Mouse (Mus musculus) brain, adult 10 weeks (tissue): Measurements from ENCODE around the gene Gbx1. TPM values are rescaled to one million over a fixed set of nuclear protein-coding genes. Genes with fewer than 3 reads are reported as not detected.

Source experiments
- polyA plus RNA-seq: library from polyadenylated mRNA; stranded (reverse); fragments of 350-450 nt; fragmentation: Illumina TruSeq; extraction: RNeasy Lipid Tissue Mini Kit (QIAGEN cat#74804); gene quantifications from one replicate; pipeline ENCODE4 v1.2.3, GENCODE M21; 2015; ENCODE audit warnings: low read depth, low replicate concordance

Gbx1 gene
- polyA plus RNA-seq: 0.33 TPM

DNA sequence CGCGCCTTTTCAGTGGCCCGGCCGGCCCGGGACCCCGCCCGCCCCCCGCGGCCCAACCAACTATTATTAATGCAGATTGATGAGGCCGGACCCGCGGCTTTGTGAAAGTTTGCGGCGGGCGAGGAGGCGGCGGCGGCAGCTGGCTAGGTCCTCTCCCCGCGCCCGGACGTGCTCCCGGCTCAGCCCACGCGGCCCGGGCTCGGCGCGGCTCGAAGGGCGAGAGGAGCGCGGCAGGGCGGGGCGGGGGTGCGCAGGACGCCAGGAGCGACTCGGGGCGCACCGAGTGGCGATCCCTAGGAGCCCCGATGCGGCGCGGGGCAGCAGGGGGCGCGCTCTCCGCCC, at the start of gene Gbx1:
Gbx1 (minus strand) TSS at position 314 of the 342 bp plus-strand sequence.

DNA sequence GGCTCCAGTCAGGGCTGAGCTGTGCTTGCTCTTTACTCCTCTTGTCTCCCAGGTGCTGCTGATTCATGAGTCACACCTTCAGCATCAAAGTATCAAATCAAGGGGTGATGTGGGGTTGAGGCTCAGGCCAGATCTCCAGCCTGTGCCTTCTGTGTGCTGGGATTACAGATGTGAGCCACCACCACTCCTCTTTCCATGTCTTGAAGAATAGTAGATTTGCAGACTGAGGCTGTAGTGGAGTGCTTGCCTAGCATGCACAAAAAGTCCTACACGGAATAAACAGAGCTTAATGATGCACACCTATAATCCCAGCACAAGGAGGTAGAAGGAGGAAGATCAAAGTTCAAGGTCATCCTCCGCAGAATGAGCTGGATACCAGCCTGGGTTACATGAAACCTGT, 29.7 kb upstream of the Gbx1 start, which contains the start of gene 4931409K22Rik:
4931409K22Rik (minus strand) TSS at position 101 of the 400 bp plus-strand sequence.

DNA sequence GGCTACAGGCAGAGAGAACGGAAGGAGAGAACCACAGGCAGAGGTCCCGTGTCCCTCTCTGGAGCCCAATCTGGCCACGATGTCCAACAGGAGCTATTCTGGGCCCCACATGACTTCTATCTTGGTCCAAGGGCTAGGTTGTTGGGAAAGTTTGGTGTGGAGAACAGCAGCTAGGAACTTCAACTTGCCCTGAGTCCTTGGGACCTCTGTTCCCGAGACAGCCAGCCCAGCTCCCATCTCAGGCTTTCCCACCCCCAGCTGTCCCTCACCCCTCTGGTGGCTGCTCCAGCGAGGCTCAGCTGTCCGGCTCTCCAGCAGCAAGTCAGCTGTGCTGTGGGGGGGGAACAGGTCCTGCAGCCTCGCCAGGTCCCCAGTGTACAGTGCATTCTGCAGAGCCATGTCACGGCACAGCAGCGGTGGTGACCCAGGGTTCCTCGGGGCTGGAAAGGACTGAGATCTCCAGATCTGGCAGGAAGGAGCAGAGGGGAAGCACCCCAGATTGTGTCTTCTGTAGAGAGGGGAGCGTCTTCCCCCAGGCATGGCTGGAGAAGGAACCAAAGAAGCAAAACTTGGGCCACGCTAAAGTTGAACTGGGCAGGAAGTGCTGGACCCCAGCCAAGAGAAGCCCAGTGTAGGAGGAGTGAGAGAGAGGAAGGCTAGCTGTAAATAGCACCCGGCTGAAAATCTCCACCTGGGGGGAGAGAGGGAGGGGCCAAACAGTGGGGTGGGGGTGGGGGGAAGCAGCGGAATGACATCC, 13.6 kb upstream of the Gbx1 start, which contains the start of gene Asb10:
Asb10 (minus strand) TSS at position 592 of the 757 bp plus-strand sequence.

Other genes starting within 250 kb of the Gbx1 start
- 22.7 TPM for gene Kcnh2, start 175.6 kb downstream of the Gbx1 start, polyA plus RNA-seq
- gene Nos3, start 162.4 kb downstream of the Gbx1 start, polyA plus RNA-seq: 5.9 TPM
- gene Atg9b, start 135.1 kb downstream of the Gbx1 start, polyA plus RNA-seq: 6.0 TPM
- gene Abcb8, start 133.5 kb downstream of the Gbx1 start, polyA plus RNA-seq: 46.2 TPM
- gene Asic3, start 113.8 kb downstream of the Gbx1 start, polyA plus RNA-seq: 0.19 TPM
- 176 TPM for gene Cdk5, start 103.7 kb downstream of the Gbx1 start, polyA plus RNA-seq
- 30.8 TPM for gene Slc4a2, start 103.4 kb downstream of the Gbx1 start, polyA plus RNA-seq
- 114 TPM for gene Fastk, start 81.9 kb downstream of the Gbx1 start, polyA plus RNA-seq
- 35.1 TPM for gene Tmub1, start 79.3 kb downstream of the Gbx1 start, polyA plus RNA-seq
- gene Agap3, start 75.0 kb downstream of the Gbx1 start, polyA plus RNA-seq: 378 TPM
- gene Asb10, start 13.8 kb upstream of the Gbx1 start, polyA plus RNA-seq: 0.24 TPM
- not detected for gene 4931409K22Rik, start 29.6 kb upstream of the Gbx1 start, polyA plus RNA-seq
- gene Abcf2, start 50.3 kb upstream of the Gbx1 start, polyA plus RNA-seq: 99.2 TPM
- gene Chpf2, start 59.5 kb upstream of the Gbx1 start, polyA plus RNA-seq: 25.9 TPM
- gene Smarcd3, start 97.2 kb upstream of the Gbx1 start, polyA plus RNA-seq: 96.9 TPM
- gene Nub1, start 158.3 kb upstream of the Gbx1 start, polyA plus RNA-seq: 64.9 TPM
- gene Wdr86, start 203.5 kb upstream of the Gbx1 start, polyA plus RNA-seq: 2.1 TPM
- gene Crygn, start 230.8 kb upstream of the Gbx1 start, polyA plus RNA-seq: 2.5 TPM